Mouse (Mus musculus) inflammation-experienced regulatory T-cells, adult 6 months (primary cell): ENCODE results near the gene Vav2. TPM values are rescaled to one million over a fixed set of nuclear protein-coding genes. Genes with fewer than 3 reads are reported as not detected.

ENCODE experiments used
- ATAC-seq: one replicate; pipeline ENCODE4 v1.8.0; 2017
- polyA plus RNA-seq, 3 experiments: library from polyadenylated mRNA; unstranded; fragments of 100-300 nt; shearing (Covaris generic); gene quantifications; one replicate each; pipeline ENCODE4 v1.2.1; 2017

The Vav2 gene
- polyA plus RNA-seq, 3 experiments from 2014 or later: 3.8 to 7.1 (median 7.0) TPM

- ATAC-seq: no peak
Observed at GRCm38 (mm10) chr2:27248211-27248610, 178.6 kb downstream of the Vav2 start, which contains the start of gene Sardh. Sardh (minus strand) TSS chr2:27248337.

GRCm38 (mm10) chr2:27247487-27247863, 179.4 kb downstream of the Vav2 start:
- ATAC-seq: no peak

- no peak for ATAC-seq
Observed at GRCm38 (mm10) chr2:27246712-27247486, 179.9 kb downstream of the Vav2 start.

GRCm38 (mm10) chr2:27245947-27246346, 180.9 kb downstream of the Vav2 start:
- no peak for ATAC-seq

GRCm38 (mm10) chr2:27237342-27237741, 189.5 kb downstream of the Vav2 start:
- no peak for ATAC-seq

GRCm38 (mm10) chr2:27235729-27236128, 191.1 kb downstream of the Vav2 start:
- no peak for ATAC-seq

GRCm38 (mm10) chr2:27232376-27232775, 194.5 kb downstream of the Vav2 start:
- ATAC-seq: no peak

- ATAC-seq: no peak
Observed at GRCm38 (mm10) chr2:27229481-27230105, 197.2 kb downstream of the Vav2 start.

GRCm38 (mm10) chr2:27228809-27229480, 197.9 kb downstream of the Vav2 start:
- no peak for ATAC-seq

GRCm38 (mm10) chr2:27226572-27226971, 200.3 kb downstream of the Vav2 start:
- no peak for ATAC-seq

- no peak for ATAC-seq
Observed at GRCm38 (mm10) chr2:27223012-27223421, 203.8 kb downstream of the Vav2 start.

- ATAC-seq: no peak
Observed at GRCm38 (mm10) chr2:27218569-27218968, 208.3 kb downstream of the Vav2 start.

- no peak for ATAC-seq
Observed at GRCm38 (mm10) chr2:27218121-27218544, 208.7 kb downstream of the Vav2 start.

GRCm38 (mm10) chr2:27215537-27215936, 211.3 kb downstream of the Vav2 start:
- no peak for ATAC-seq

Other genes with a start within 250 kb of the Vav2 start
- gene Sardh, start 178.7 kb downstream of the Vav2 start, polyA plus RNA-seq: 1 to 10 TPM in 2 of 3 experiments, not detected in 1; 6.3 to 7.3 TPM
- gene Brd3os, start 15.3 kb upstream of the Vav2 start, polyA plus RNA-seq: not detected
- 10 to 100 TPM; 28.7 to 35.5 (median 34.6) TPM for gene Brd3, start 80.6 kb upstream of the Vav2 start, polyA plus RNA-seq
- 10 to 100 TPM; 15.3 to 16.2 (median 15.6) TPM for gene Wdr5, start 88.1 kb upstream of the Vav2 start, polyA plus RNA-seq
- gene Rxra, start 249.4 kb upstream of the Vav2 start, polyA plus RNA-seq: 1 to 10 TPM; 5.3 to 7.3 (median 5.7) TPM